Mouse (Mus musculus): ENCODE measurements around the gene Capn7. TPM values are rescaled to one million over a fixed set of nuclear protein-coding genes. Genes with fewer than 3 reads are reported as not detected.

Capn7 gene
- polyA plus RNA-seq, 1 experiment from 2014 or later, result 36.8 TPM

DNA sequence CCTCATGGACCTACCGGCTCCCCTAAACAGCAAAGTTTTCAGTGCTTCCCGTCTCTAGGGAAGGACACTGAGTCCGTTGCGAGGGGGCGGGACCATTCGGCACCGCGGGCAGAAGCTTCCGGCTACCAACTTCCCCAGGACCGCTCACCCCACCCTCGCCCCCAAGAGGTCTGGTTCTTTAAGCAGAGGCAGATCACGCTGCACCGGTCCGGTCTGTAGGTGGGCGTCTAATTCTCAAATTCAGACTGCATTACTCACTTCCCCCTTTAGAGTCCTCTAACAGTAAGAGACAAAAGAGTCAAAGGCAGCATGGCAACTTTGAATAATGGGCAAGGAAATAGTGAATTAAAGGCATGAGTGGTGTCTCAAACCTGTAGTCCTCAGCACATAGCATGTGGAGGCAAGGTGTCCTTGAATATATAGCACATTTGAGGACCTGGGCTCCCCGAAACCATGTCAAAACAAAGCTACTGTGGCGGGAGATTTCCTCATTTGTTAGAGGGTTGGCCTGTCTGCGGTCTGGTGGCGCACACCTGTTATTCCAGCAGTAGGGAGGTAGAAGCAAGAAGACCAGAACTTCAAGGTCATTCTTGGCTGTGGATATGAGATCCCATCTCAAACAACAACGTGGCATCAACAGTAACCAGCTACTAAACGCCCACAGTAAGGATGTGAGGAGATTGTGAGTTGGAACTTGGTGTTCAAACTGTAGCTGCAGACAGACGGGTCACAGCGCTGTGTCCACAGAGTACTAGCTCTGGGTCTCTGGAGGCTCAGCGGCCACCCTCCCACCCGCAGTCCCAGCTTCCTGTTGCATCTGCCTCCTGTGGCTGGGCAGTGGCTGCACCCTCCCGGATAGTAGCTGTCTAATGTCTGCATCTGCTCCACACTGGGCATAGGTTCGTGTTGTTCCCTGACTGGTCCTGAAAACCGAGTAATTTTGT is 12.3 kb upstream of the Capn7 start, which contains the start of gene Dnah1:
TSS of gene Dnah1 (minus strand) at position 48 of the 944 bp plus-strand sequence.
- Histone ChIP-seq H3K9ac (ENCODE audit: low read length) (peak within 1 kb of the TSS; percentile 28; the same call in 1 of the 2 replicates), H3K9me3 (ENCODE audit: control insufficient read depth, low read length) (no peaks in the 10 kb centered on the region), H3K4me2 (ENCODE audit: low read depth, severe bottlenecking) (peak within 1 kb of the TSS; percentile 40), H3K27ac (replicated peaks; ENCODE audit: low read depth, low read length) (no peak within 1 kb of the TSS), H3K27me3 (ENCODE audit: control insufficient read depth, insufficient read depth, low read length) (no peaks in the 10 kb centered on the region), H3K36me3 (ENCODE audit: control insufficient read depth, insufficient read depth, low read length) (no peaks in the 10 kb centered on the region), H3K4me3 (ENCODE audit: low read depth, low read length) (peak within 1 kb of the TSS; percentile 25), H3K4me1 (ENCODE audit: control insufficient read depth, insufficient read depth, low read length) (no peaks in the 10 kb centered on the region)
- 33% methylated on average over 28 of the region's 28 CpGs for whole genome bisulfite sequencing
- DNase-seq (ENCODE audit: low spot score), result peak; percentile 64
- ATAC-seq (ENCODE audit: insufficient number of reproducible peaks, low FRiP score, low TSS enrichment, low read depth), result peak; percentile 64; the same call in 1 of the 2 replicates

DNA sequence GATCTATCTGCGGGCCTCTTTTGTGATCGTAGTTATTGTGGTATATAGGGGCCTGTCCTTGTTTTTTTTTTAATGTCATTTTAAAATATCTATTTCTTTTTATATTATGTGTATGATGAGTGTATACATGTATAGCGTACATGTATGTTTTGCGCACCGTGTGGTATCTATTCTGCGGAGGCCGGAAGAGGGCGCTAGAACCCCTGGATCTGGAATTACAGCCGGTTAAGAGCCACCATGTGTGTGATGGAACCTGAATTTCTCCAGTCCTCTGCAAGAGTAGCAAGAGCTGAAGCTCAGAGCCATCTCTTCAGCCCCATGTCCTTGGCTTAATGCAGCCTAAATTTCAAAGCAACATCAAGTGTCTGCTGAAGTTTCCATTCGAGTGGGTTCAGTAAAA is 11.6 kb upstream of the Capn7 start:
- no peak overlapping the region for H3K4me2 ChIP-seq (ENCODE audit: low read depth, severe bottlenecking)
- no peak overlapping the region for H3K9ac ChIP-seq (ENCODE audit: low read length)
- H3K27me3 ChIP-seq (ENCODE audit: control insufficient read depth, insufficient read depth, low read length), result no peaks in the 10 kb centered on the region
- no peak for ATAC-seq (ENCODE audit: insufficient number of reproducible peaks, low FRiP score, low TSS enrichment, low read depth)
- no peaks in the 10 kb centered on the region for H3K9me3 ChIP-seq (ENCODE audit: control insufficient read depth, low read length)
- DNase-seq (ENCODE audit: low spot score), result no peak
- 63% methylated on average over 10 of the region's 10 CpGs for WGBS
- H3K4me1 ChIP-seq (ENCODE audit: control insufficient read depth, insufficient read depth, low read length), result no peaks in the 10 kb centered on the region
- no peak overlapping the region for H3K27ac ChIP-seq (replicated peaks; ENCODE audit: low read depth, low read length)
- H3K36me3 ChIP-seq (ENCODE audit: control insufficient read depth, insufficient read depth, low read length), result no peaks in the 10 kb centered on the region
- no peak overlapping the region for H3K4me3 ChIP-seq (ENCODE audit: low read depth, low read length)

DNA sequence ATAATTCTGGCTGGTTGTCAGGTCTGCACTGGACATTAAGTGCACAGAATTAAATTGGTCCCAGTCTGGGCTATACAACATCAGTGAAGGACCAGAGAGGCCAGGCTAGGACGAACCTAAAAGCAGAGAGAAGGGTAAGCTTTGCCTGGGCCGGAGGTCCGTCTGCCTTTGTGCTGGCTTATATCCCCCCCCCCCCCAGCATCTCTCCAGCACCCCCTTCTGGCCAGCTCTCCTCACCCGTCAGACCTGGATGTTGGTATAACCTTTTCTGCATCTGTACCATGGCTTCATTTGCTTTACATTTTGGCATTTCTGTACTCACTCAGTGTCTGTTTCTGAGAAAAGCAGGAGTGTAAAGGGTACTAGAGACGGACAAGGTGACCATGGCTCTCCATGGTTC is 10.9 kb upstream of the Capn7 start:
- WGBS, result 54% methylated on average over 5 of the region's 5 CpGs
- Histone ChIP-seq H3K27me3 (ENCODE audit: control insufficient read depth, insufficient read depth, low read length) (no peaks in the 10 kb centered on the region), H3K4me2 (ENCODE audit: low read depth, severe bottlenecking) (no peak overlapping the region), H3K36me3 (ENCODE audit: control insufficient read depth, insufficient read depth, low read length) (no peaks in the 10 kb centered on the region), H3K4me1 (ENCODE audit: control insufficient read depth, insufficient read depth, low read length) (no peaks in the 10 kb centered on the region), H3K27ac (replicated peaks; ENCODE audit: low read depth, low read length) (no peak overlapping the region), H3K9me3 (ENCODE audit: control insufficient read depth, low read length) (no peaks in the 10 kb centered on the region), H3K4me3 (ENCODE audit: low read depth, low read length) (no peak overlapping the region), H3K9ac (ENCODE audit: low read length) (no peak overlapping the region)
- ATAC-seq (ENCODE audit: insufficient number of reproducible peaks, low FRiP score, low TSS enrichment, low read depth) (no peak), DNase-seq (ENCODE audit: low spot score) (no peak)

DNA sequence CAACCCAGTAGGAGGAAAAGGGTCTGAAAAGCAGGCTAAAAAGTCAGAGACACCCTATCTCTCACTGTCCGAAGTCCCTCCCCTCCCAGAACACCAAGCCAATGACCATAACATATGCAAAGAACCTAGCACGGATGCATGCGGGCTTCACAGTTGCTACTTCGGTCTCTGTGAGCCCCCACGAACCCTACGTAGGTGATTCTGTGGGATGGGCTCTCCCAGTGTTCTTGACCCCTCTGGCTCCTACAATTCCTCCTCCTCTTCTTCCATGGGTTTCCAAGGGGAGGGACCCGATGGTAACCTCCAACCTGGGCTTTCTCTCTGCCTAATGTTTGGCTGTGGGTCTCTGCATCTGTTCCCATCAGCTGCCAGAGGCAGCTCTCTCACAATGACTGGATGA is 9.7 kb upstream of the Capn7 start:
- no peak for ATAC-seq (ENCODE audit: insufficient number of reproducible peaks, low FRiP score, low TSS enrichment, low read depth)
- H3K9ac ChIP-seq (ENCODE audit: low read length), result no peak overlapping the region
- H3K36me3 ChIP-seq (ENCODE audit: control insufficient read depth, insufficient read depth, low read length), result no peaks in the 10 kb centered on the region
- DNase-seq (ENCODE audit: low spot score), result no peak
- no peaks in the 10 kb centered on the region for H3K27me3 ChIP-seq (ENCODE audit: control insufficient read depth, insufficient read depth, low read length)
- H3K9me3 ChIP-seq (ENCODE audit: control insufficient read depth, low read length), result no peaks in the 10 kb centered on the region
- H3K27ac ChIP-seq (replicated peaks; ENCODE audit: low read depth, low read length), result no peak overlapping the region
- no peak overlapping the region for H3K4me3 ChIP-seq (ENCODE audit: low read depth, low read length)
- no peak overlapping the region for H3K4me2 ChIP-seq (ENCODE audit: low read depth, severe bottlenecking)
- 72% methylated on average over 7 of the region's 7 CpGs for WGBS
- H3K4me1 ChIP-seq (ENCODE audit: control insufficient read depth, insufficient read depth, low read length), result no peaks in the 10 kb centered on the region

DNA sequence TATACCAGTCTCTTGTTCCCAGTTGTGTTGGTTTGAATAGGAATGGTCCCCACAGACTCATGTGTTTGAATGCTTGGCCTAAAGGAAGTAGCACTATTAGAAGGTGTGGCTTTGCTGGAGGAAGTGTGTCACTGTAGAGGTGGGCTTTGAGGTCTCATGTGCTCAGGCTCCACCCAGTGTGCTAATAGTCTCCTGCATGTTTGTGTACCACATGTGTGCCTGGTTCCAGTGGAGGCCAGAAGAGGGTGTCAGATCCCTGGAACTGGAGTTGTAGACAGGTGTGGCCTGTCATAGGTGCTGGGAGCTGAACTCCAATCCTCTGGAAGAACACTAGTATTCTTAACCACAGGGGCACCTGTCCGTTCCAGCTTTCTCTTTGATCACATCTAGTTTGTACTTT is 9.2 kb upstream of the Capn7 start:
- no peak for ATAC-seq (ENCODE audit: insufficient number of reproducible peaks, low FRiP score, low TSS enrichment, low read depth)
- no peaks in the 10 kb centered on the region for H3K36me3 ChIP-seq (ENCODE audit: control insufficient read depth, insufficient read depth, low read length)
- H3K4me1 ChIP-seq (ENCODE audit: control insufficient read depth, insufficient read depth, low read length), result no peaks in the 10 kb centered on the region
- 91% methylated on average over 1 of the region's 1 CpGs for WGBS
- no peak for DNase-seq (ENCODE audit: low spot score)
- H3K27me3 ChIP-seq (ENCODE audit: control insufficient read depth, insufficient read depth, low read length), result no peaks in the 10 kb centered on the region
- H3K4me3 ChIP-seq (ENCODE audit: low read depth, low read length), result no peak overlapping the region
- no peak overlapping the region for H3K4me2 ChIP-seq (ENCODE audit: low read depth, severe bottlenecking)
- no peaks in the 10 kb centered on the region for H3K9me3 ChIP-seq (ENCODE audit: control insufficient read depth, low read length)
- no peak overlapping the region for H3K9ac ChIP-seq (ENCODE audit: low read length)
- H3K27ac ChIP-seq (replicated peaks; ENCODE audit: low read depth, low read length), result no peak overlapping the region

DNA sequence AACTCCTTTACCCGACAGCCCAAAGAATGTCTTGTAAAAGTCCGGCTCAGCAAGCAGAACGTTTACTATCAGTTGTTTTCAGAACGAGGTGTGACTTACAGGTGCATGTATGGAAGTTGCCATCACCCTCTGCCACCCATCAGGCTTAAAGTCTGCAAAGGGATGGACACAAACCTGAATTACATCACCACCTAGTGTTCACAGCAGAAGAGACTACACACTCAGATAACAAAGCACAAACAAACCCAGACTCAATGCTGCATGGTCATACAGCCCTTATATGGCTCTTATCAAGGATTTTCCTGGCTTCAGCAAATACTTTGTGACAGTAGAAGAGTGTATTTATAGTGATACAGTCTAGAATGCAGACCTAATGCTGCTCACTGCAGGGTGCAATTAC is 8.8 kb upstream of the Capn7 start:
- Histone ChIP-seq H3K9me3 (ENCODE audit: control insufficient read depth, low read length) (no peaks in the 10 kb centered on the region), H3K36me3 (ENCODE audit: control insufficient read depth, insufficient read depth, low read length) (no peaks in the 10 kb centered on the region), H3K27me3 (ENCODE audit: control insufficient read depth, insufficient read depth, low read length) (no peaks in the 10 kb centered on the region), H3K27ac (replicated peaks; ENCODE audit: low read depth, low read length) (no peak overlapping the region), H3K4me3 (ENCODE audit: low read depth, low read length) (no peak overlapping the region), H3K4me2 (ENCODE audit: low read depth, severe bottlenecking) (no peak overlapping the region), H3K9ac (ENCODE audit: low read length) (no peak overlapping the region), H3K4me1 (ENCODE audit: control insufficient read depth, insufficient read depth, low read length) (no peaks in the 10 kb centered on the region)
- WGBS, result 77% methylated on average over 4 of the region's 4 CpGs
- DNase-seq (ENCODE audit: low spot score) (no peak), ATAC-seq (ENCODE audit: insufficient number of reproducible peaks, low FRiP score, low TSS enrichment, low read depth) (no peak)

DNA sequence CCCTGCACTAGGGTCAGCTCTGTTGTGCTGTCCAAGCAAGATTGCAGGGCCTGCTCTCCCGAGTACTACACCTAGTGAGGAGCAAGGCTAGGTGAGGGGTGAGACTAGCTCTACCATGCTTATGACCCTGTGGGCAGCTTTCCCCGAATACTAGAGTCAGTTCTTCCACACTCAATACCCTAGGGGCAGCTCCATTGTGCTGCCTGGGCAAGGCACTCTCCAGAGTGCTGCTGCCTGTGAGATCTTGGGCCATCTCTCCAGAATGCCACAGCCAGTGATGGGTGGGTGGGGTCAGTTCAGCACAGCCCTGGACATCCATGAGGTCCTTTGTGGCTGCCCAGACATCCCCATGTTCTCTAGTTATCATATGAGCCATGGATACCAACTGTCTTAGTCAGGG is 6.7 kb upstream of the Capn7 start:
- DNase-seq (ENCODE audit: low spot score) (no peak), ATAC-seq (ENCODE audit: insufficient number of reproducible peaks, low FRiP score, low TSS enrichment, low read depth) (no peak)
- Histone ChIP-seq H3K9ac (ENCODE audit: low read length) (no peak overlapping the region), H3K36me3 (ENCODE audit: control insufficient read depth, insufficient read depth, low read length) (no peaks in the 10 kb centered on the region), H3K27ac (replicated peaks; ENCODE audit: low read depth, low read length) (no peak overlapping the region), H3K4me1 (ENCODE audit: control insufficient read depth, insufficient read depth, low read length) (no peaks in the 10 kb centered on the region), H3K27me3 (ENCODE audit: control insufficient read depth, insufficient read depth, low read length) (no peaks in the 10 kb centered on the region), H3K9me3 (ENCODE audit: control insufficient read depth, low read length) (no peaks in the 10 kb centered on the region), H3K4me3 (ENCODE audit: low read depth, low read length) (no peak overlapping the region), H3K4me2 (ENCODE audit: low read depth, severe bottlenecking) (no peak overlapping the region)
- WGBS, result 57% methylated on average over 2 of the region's 2 CpGs

DNA sequence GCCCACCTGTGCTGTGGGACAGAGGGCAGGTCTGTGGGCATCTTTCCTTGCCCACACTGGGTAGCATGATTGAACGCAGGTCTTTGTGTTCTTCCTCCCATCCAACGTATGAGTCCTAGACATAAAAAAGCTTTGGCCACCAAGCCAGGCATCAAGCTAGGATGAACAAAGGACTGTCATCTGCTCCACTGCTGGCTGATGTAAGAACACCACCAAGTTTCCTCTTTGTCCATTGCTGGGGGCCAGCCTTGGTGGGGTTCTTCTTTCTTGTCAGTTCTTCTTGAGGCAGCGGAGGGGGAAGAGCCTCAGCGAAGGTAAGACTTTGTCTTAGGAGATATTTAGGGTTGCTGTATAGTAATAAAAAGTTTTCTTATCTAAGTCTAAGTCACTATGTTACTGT is 5.5 kb upstream of the Capn7 start:
- WGBS, result 73% methylated on average over 4 of the region's 4 CpGs
- no peaks in the 10 kb centered on the region for H3K27me3 ChIP-seq (ENCODE audit: control insufficient read depth, insufficient read depth, low read length)
- H3K4me2 ChIP-seq (ENCODE audit: low read depth, severe bottlenecking), result no peak overlapping the region
- no peaks in the 10 kb centered on the region for H3K9me3 ChIP-seq (ENCODE audit: control insufficient read depth, low read length)
- H3K27ac ChIP-seq (replicated peaks; ENCODE audit: low read depth, low read length), result no peak overlapping the region
- no peak overlapping the region for H3K9ac ChIP-seq (ENCODE audit: low read length)
- H3K4me3 ChIP-seq (ENCODE audit: low read depth, low read length), result no peak overlapping the region
- no peak for ATAC-seq (ENCODE audit: insufficient number of reproducible peaks, low FRiP score, low TSS enrichment, low read depth)
- DNase-seq (ENCODE audit: low spot score), result no peak
- no peaks in the 10 kb centered on the region for H3K36me3 ChIP-seq (ENCODE audit: control insufficient read depth, insufficient read depth, low read length)
- no peaks in the 10 kb centered on the region for H3K4me1 ChIP-seq (ENCODE audit: control insufficient read depth, insufficient read depth, low read length)
